Mouse (Mus musculus) left cerebral cortex, postnatal 4 days (tissue): ENCODE results near the gene Tlr13. TPM values are rescaled to one million over a fixed set of nuclear protein-coding genes. Genes with fewer than 3 reads are reported as not detected.
"Not testable (repeated sequence)": the region's sequence is repeated elsewhere in the genome, so short reads cannot be mapped to it uniquely, and the experiment has no call there.

ENCODE experiments used
- DNase-seq: peaks from one replicate; pipeline ENCODE4 v3.0.0-alpha.2; 2022
- intact Hi-C: fragments of 180-260 bp; cut with DNase I; formaldehyde crosslinking; loops from one replicate; pipeline ENCODE4 v1.15.1; 2025
- total RNA-seq, 2 experiments: library from RNA; stranded (reverse); gene quantifications; 2 replicates each; pipeline ENCODE4 v1.2.3; 2021

The Tlr13 gene
- total RNA-seq, 2 experiments from 2014 or later: 0.36 to 0.60 TPM

GRCm38 (mm10) chrX:106185706-106186105 lies 42.7 kb downstream of the Tlr13 start:
- DNase-seq: no peak
- intact Hi-C loops: no loop called here

- DNase-seq: peak; percentile 95
- intact Hi-C loops: no loop called here
Observed at GRCm38 (mm10) chrX:106186713-106187649, 44.0 kb downstream of the Tlr13 start, which contains the start of gene Pgk1. TSS of gene Pgk1 (plus strand) at chrX:106187100.

GRCm38 (mm10) chrX:106187737-106188136 lies 44.7 kb downstream of the Tlr13 start:
- intact Hi-C loops: no loop called here

GRCm38 (mm10) chrX:106189356-106189755 lies 46.4 kb downstream of the Tlr13 start:
- no peak for DNase-seq
- intact Hi-C loops: no loop called here

More at GRCm38 (mm10) chrX:106187737-106188136, 44.7 kb downstream of the Tlr13 start:
- no peak for DNase-seq

- DNase-seq: no peak
- intact Hi-C loops: loop anchor here (10.0 kb wide), 1 partner anchor 195 kb away; no protein-coding TSS in a partner anchor
Observed at GRCm38 (mm10) chrX:106190091-106190490, 47.1 kb downstream of the Tlr13 start.

- intact Hi-C loops: loop anchor here (10.0 kb wide), 1 partner anchor 190 kb away; no protein-coding TSS in a partner anchor
- DNase-seq: not testable (repeated sequence)
Observed at GRCm38 (mm10) chrX:106194361-106194760, 51.4 kb downstream of the Tlr13 start.

- intact Hi-C loops: loop anchor here (10.0 kb wide), 1 partner anchor 187 kb away; no protein-coding TSS in a partner anchor
- no peak for DNase-seq
Observed at GRCm38 (mm10) chrX:106197308-106197707, 54.3 kb downstream of the Tlr13 start.

- intact Hi-C loops: loop anchor here (10.0 kb wide), 1 partner anchor 186 kb away; no protein-coding TSS in a partner anchor
- DNase-seq: no peak
Observed at GRCm38 (mm10) chrX:106198904-106199303, 55.9 kb downstream of the Tlr13 start.

GRCm38 (mm10) chrX:106209100-106209499 lies 66.1 kb downstream of the Tlr13 start:
- intact Hi-C loops: no loop called here
- no peak for DNase-seq

Other genes starting within 250 kb of the Tlr13 start
- 100 to 1,000 TPM; 265 to 275 TPM for gene Atrx, start 213.8 kb upstream of the Tlr13 start, total RNA-seq
- 10 to 100 TPM; 15.7 to 16.2 TPM for gene Magt1, start 131.3 kb upstream of the Tlr13 start, total RNA-seq
- gene Cox7b, start 127.5 kb upstream of the Tlr13 start, total RNA-seq: 100 to 1,000 TPM; 270 to 271 TPM
- 10 to 100 TPM; 12.1 to 14.2 TPM for gene Atp7a, start 115.9 kb upstream of the Tlr13 start, total RNA-seq
- 100 to 1,000 TPM; 211 to 234 TPM for gene Pgk1, start 43.9 kb downstream of the Tlr13 start, total RNA-seq
- 10 to 100 TPM; 19.0 to 19.6 TPM for gene Taf9b, start 78.0 kb downstream of the Tlr13 start, total RNA-seq
- not detected for gene Fnd3c2, start 112.2 kb downstream of the Tlr13 start, total RNA-seq